Mouse (Mus musculus): ENCODE measurements around the gene Zdhhc22. TPM values are rescaled to one million over a fixed set of nuclear protein-coding genes. Genes with fewer than 3 reads are reported as not detected.

Gene Zdhhc22
- total and polyA plus RNA-seq, 3 experiments = not detected

- Histone ChIP-seq H3K79me2 (replicated peaks; ENCODE audit: control insufficient read depth, extremely low read depth, insufficient read depth, poor library complexity, severe bottlenecking) (no peaks in the 10 kb centered on the region), H3K4me2 (ENCODE audit: insufficient read depth, low read depth, poor library complexity, severe bottlenecking) (no peak overlapping the region), H3K27me3 (replicated peaks) (no peaks in the 10 kb centered on the region), H3K4me1 (ENCODE audit: control insufficient read depth in 1 of 2, insufficient read depth in 2 of 2) (no peaks in the 10 kb centered on the region), H3K27ac (ENCODE audit: insufficient read depth, low read depth) (no peak overlapping the region), H3K9ac (ENCODE audit: insufficient read depth, low read depth) (no peak overlapping the region), H3K36me3 (replicated peaks in 1 of 2; ENCODE audit: control insufficient read depth in 1 of 2, insufficient read depth in 1 of 2, low read length in 1 of 2) (peaks cover 4 to 20% of the 10 kb centered on the region in 2 experiments), H3K4me3 (replicated peaks in 1 of 3; ENCODE audit: low read depth in 2 of 3, low read length in 2 of 3, poor library complexity in 1 of 3) (no peak overlapping the region), H3K9me3 (replicated peaks; ENCODE audit: low read length) (no peaks in the 10 kb centered on the region)
- dilution Hi-C loops (cut with MboI; ENCODE audit: extremely low pct_ligation_motif_present, extremely low pct_unique_long_range_greater_than_20kb, low sequenced_read_pairs) = no loop called here
- no peak for DNase-seq (ENCODE audit: extremely low read depth)
- in situ Hi-C loops (cut with MboI; ENCODE audit: low pct_ligation_motif_present, low pct_unique_long_range_greater_than_20kb, low sequenced_read_pairs) = no loop called here
- TF ChIP-seq CTCF (conservative IDR thresholded peaks at IDR 0.05 in 1 of 2, IDR thresholded peaks at IDR 0.05 in 1 of 2; ENCODE audit: low read depth in 2 of 2, low read length in 2 of 2) (no peak), JUND (conservative IDR thresholded peaks at IDR 0.05; ENCODE audit: low read depth, low read length) (no peak), MAX (IDR thresholded peaks at IDR 0.05; ENCODE audit: low read length) (0 out of 2 replicates have a peak, but pooled peaks have one; percentile 18), MYC (IDR thresholded peaks at IDR 0.05; ENCODE audit: low read depth, low read length) (0 out of 2 replicates have a peak, but pooled peaks have one; percentile 22)
Measured at GRCm38 (mm10) chr12:86968468-86969219, 21.6 kb downstream of the Zdhhc22 start.

GRCm38 (mm10) chr12:86965237-86965799 is 24.9 kb downstream of the Zdhhc22 start:
- Histone ChIP-seq H3K27me3 (replicated peaks) (no peaks in the 10 kb centered on the region), H3K9ac (ENCODE audit: insufficient read depth, low read depth) (no peak overlapping the region), H3K4me1 (ENCODE audit: control insufficient read depth in 1 of 2, insufficient read depth in 2 of 2) (no peaks in the 10 kb centered on the region), H3K9me3 (replicated peaks; ENCODE audit: low read length) (no peaks in the 10 kb centered on the region), H3K4me3 (replicated peaks in 1 of 3; ENCODE audit: low read depth in 2 of 3, low read length in 2 of 3, poor library complexity in 1 of 3) (no peak overlapping the region), H3K27ac (ENCODE audit: insufficient read depth, low read depth) (no peak overlapping the region), H3K79me2 (replicated peaks; ENCODE audit: control insufficient read depth, extremely low read depth, insufficient read depth, poor library complexity, severe bottlenecking) (no peaks in the 10 kb centered on the region), H3K4me2 (ENCODE audit: insufficient read depth, low read depth, poor library complexity, severe bottlenecking) (no peak overlapping the region), H3K36me3 (replicated peaks in 1 of 2; ENCODE audit: control insufficient read depth in 1 of 2, insufficient read depth in 1 of 2, low read length in 1 of 2) (peaks cover 29 to 53% of the 10 kb centered on the region in 2 experiments)
- in situ Hi-C loops (cut with MboI; ENCODE audit: low pct_ligation_motif_present, low pct_unique_long_range_greater_than_20kb, low sequenced_read_pairs) = no loop called here
- TF ChIP-seq EP300 (IDR thresholded peaks at IDR 0.05; ENCODE audit: low read length) = no peak
- TF ChIP-seq ZKSCAN1 (IDR thresholded peaks at IDR 0.05; ENCODE audit: borderline replicate concordance, low read depth, low read length) = no peak
- no peak for TF ChIP-seq JUND (conservative IDR thresholded peaks at IDR 0.05; ENCODE audit: low read depth, low read length)
- TF ChIP-seq CTCF (conservative IDR thresholded peaks at IDR 0.05 in 1 of 2, IDR thresholded peaks at IDR 0.05 in 1 of 2; ENCODE audit: low read depth in 2 of 2, low read length in 2 of 2) = no peak
- no peak for TF ChIP-seq PAX5 (IDR thresholded peaks at IDR 0.05; ENCODE audit: low read length)
- no peak for TF ChIP-seq NRF1 (IDR thresholded peaks at IDR 0.05; ENCODE audit: low read depth, low read length)
- no peak for TF ChIP-seq SIN3A (IDR thresholded peaks at IDR 0.05; ENCODE audit: low read length)
- TF ChIP-seq NELFE (IDR thresholded peaks at IDR 0.05; ENCODE audit: low read depth, low read length) = no peak
- no peak for TF ChIP-seq TBP (conservative IDR thresholded peaks at IDR 0.05; ENCODE audit: low read depth, low read length)
- TF ChIP-seq RCOR1 (conservative IDR thresholded peaks at IDR 0.05; ENCODE audit: low read depth, low read length) = no peak
- no peak for TF ChIP-seq CHD2 (IDR thresholded peaks at IDR 0.05; ENCODE audit: low read length)
- no peak for TF ChIP-seq ZNF384 (IDR thresholded peaks at IDR 0.05; ENCODE audit: low read depth, low read length)
- no peak for TF ChIP-seq POLR2AphosphoS2 (IDR thresholded peaks at IDR 0.05; ENCODE audit: low read depth, low read length)
- TF ChIP-seq ETS1 (conservative IDR thresholded peaks at IDR 0.05; ENCODE audit: low read depth, low read length) = no peak
- no peak for DNase-seq (ENCODE audit: extremely low read depth)
- dilution Hi-C loops (cut with MboI; ENCODE audit: extremely low pct_ligation_motif_present, extremely low pct_unique_long_range_greater_than_20kb, low sequenced_read_pairs) = no loop called here
